ENCODE assay signal across 13 mouse cellular contexts in genomic region chr14:98431959-98432358, GRCm38 (mm10).
A peak's percentile ranks its signal among the peaks of the same experiment; 100 is the strongest.
DNase-seq lines count a peak whose midpoint lies in the region; ATAC-seq and TF ChIP-seq lines count a peak whose summit lies in the region.
"Had no signal": no experiment of that assay in that cellular context is flagged by ENCODE, and none has a peak within 500 bp of the region (broad histone marks: within the 10 kb centered on the region; RNA-seq: fewer than 3 reads in every experiment).

No protein-coding gene starts in this region.

- no peaks in the 10 kb centered on the region for H3K9me3 ChIP-seq in kidney, postnatal 0 days (replicated peaks; ENCODE audit: low read length)
- H3K9me3 ChIP-seq in neural tube, embryonic 11.5 days (ENCODE audit: control insufficient read depth, low read length), result no peaks in the 10 kb centered on the region
- no peaks in the 10 kb centered on the region for H3K9me3 ChIP-seq in forebrain, embryonic 16.5 days (ENCODE audit: control insufficient read depth, low read length)
- H3K9me3 ChIP-seq: liver, embryonic 15.5 days; neural tube, embryonic 13.5 days had no signal

- no peaks in the 10 kb centered on the region for H3K4me1 ChIP-seq in kidney, postnatal 0 days (replicated peaks; ENCODE audit: insufficient read depth, low read length)
- no peaks in the 10 kb centered on the region for H3K4me1 ChIP-seq in kidney, adult 2 months (ENCODE audit: control insufficient read depth, insufficient read depth, low read length)
- no peaks in the 10 kb centered on the region for H3K4me1 ChIP-seq in neural tube, embryonic 11.5 days (ENCODE audit: control insufficient read depth, insufficient read depth, low read length)
- H3K4me1 ChIP-seq in forebrain, embryonic 16.5 days (replicated peaks; ENCODE audit: control insufficient read depth, insufficient read depth, low read length), result no peaks in the 10 kb centered on the region
- H3K4me1 ChIP-seq: liver, embryonic 15.5 days had no signal

- H3K4me2 ChIP-seq in kidney, postnatal 0 days (ENCODE audit: low read length), result no peak overlapping the region
- H3K4me2 ChIP-seq in neural tube, embryonic 11.5 days (ENCODE audit: low read depth), result no peak overlapping the region
- H3K4me2 ChIP-seq in forebrain, embryonic 16.5 days (ENCODE audit: low read length), result no peak overlapping the region
- H3K4me2 ChIP-seq: liver, embryonic 15.5 days; neural tube, embryonic 13.5 days had no signal

- peak; percentile 9 for DNase-seq in kidney, postnatal 0 days (ENCODE audit: low spot score)
- no peak for DNase-seq in kidney, adult 2 months
- peak; percentile 11 for DNase-seq in neural tube, embryonic 11.5 days (ENCODE audit: low spot score)
- DNase-seq in neural tube, embryonic 10.5 days (ENCODE audit: extremely low spot score, low spot score), result no peak
- DNase-seq in heart, postnatal 4 days, result peak; percentile 33
- DNase-seq in frontal cortex, adult 2 months (ENCODE audit: extremely low spot score in 1 of 2, low spot score in 1 of 2), result no peak
- DNase-seq: cerebellum, postnatal 10 days; kidney, adult 8-10 months; left cerebral cortex, postnatal 4 days had no signal

- TF ChIP-seq POLR2A in kidney, adult 2 months (IDR thresholded peaks at IDR 0.05; ENCODE audit: low read depth, low read length), result no peak

- no peak overlapping the region for H3K27ac ChIP-seq in kidney, postnatal 0 days
- H3K27ac ChIP-seq in kidney, adult 2 months (ENCODE audit: insufficient read depth, low read depth, low read length), result no peak overlapping the region
- no peak overlapping the region for H3K27ac ChIP-seq in neural tube, embryonic 11.5 days (ENCODE audit: low read depth, low read length)
- no peak overlapping the region for H3K27ac ChIP-seq in forebrain, embryonic 16.5 days (ENCODE audit: low read length)
- H3K27ac ChIP-seq: liver, embryonic 15.5 days; neural tube, embryonic 13.5 days had no signal

- H3K9ac ChIP-seq in kidney, postnatal 0 days (ENCODE audit: low read depth, low read length), result no peak overlapping the region
- no peak overlapping the region for H3K9ac ChIP-seq in neural tube, embryonic 11.5 days (ENCODE audit: low read length)
- no peak overlapping the region for H3K9ac ChIP-seq in forebrain, embryonic 16.5 days (replicated peaks; ENCODE audit: low read depth, low read length)
- H3K9ac ChIP-seq: liver, embryonic 15.5 days; neural tube, embryonic 13.5 days had no signal

- WGBS in kidney, postnatal 0 days, result 55% methylated on average over 11 of the region's 11 CpGs
- WGBS in kidney, adult 2 months, result 49% methylated on average over 11 of the region's 11 CpGs
- 53% methylated on average over 11 of the region's 11 CpGs for WGBS in neural tube, embryonic 11.5 days
- 65% methylated on average over 11 of the region's 11 CpGs for WGBS in forebrain, embryonic 16.5 days

- TF ChIP-seq CTCF in kidney, postnatal 0 days (IDR thresholded peaks at IDR 0.05; ENCODE audit: low read depth), result no peak
- TF ChIP-seq CTCF in kidney, adult 2 months (conservative IDR thresholded peaks at IDR 0.05; ENCODE audit: insufficient read depth, insufficient read length, low read depth, low read length), result no peak

- no peak for ATAC-seq in kidney, postnatal 0 days (replicated peaks; ENCODE audit: low FRiP score, low read depth)
- no peak for ATAC-seq in neural tube, embryonic 11.5 days (ENCODE audit: insufficient read depth, low FRiP score, low TSS enrichment)
- ATAC-seq in forebrain, embryonic 16.5 days, result no peak

- no peaks in the 10 kb centered on the region for H3K27me3 ChIP-seq in kidney, postnatal 0 days (ENCODE audit: insufficient read depth, low read length)
- no peaks in the 10 kb centered on the region for H3K27me3 ChIP-seq in kidney, adult 2 months (replicated peaks; ENCODE audit: control insufficient read depth, insufficient read depth, low read length)
- no peaks in the 10 kb centered on the region for H3K27me3 ChIP-seq in neural tube, embryonic 11.5 days (ENCODE audit: control insufficient read depth, insufficient read depth, low read length)
- H3K27me3 ChIP-seq in forebrain, embryonic 16.5 days (replicated peaks; ENCODE audit: control insufficient read depth, insufficient read depth, low read length), result no peaks in the 10 kb centered on the region
- H3K27me3 ChIP-seq: CH12.LX; liver, embryonic 15.5 days; neural tube, embryonic 13.5 days had no signal

- no peaks in the 10 kb centered on the region for H3K36me3 ChIP-seq in kidney, postnatal 0 days (ENCODE audit: insufficient read depth, low read length)
- no peaks in the 10 kb centered on the region for H3K36me3 ChIP-seq in kidney, adult 2 months (ENCODE audit: control insufficient read depth, insufficient read depth, low read length)
- no peaks in the 10 kb centered on the region for H3K36me3 ChIP-seq in neural tube, embryonic 11.5 days (ENCODE audit: control insufficient read depth, insufficient read depth, low read length)
- H3K36me3 ChIP-seq in forebrain, embryonic 16.5 days (ENCODE audit: control insufficient read depth, insufficient read depth), result no peaks in the 10 kb centered on the region
- H3K36me3 ChIP-seq: liver, embryonic 15.5 days; neural tube, embryonic 13.5 days had no signal

- H3K4me3 ChIP-seq in kidney, postnatal 0 days (replicated peaks; ENCODE audit: low read depth, low read length), result no peak overlapping the region
- H3K4me3 ChIP-seq in kidney, adult 2 months (ENCODE audit: insufficient read depth, low read depth, low read length), result no peak overlapping the region
- H3K4me3 ChIP-seq in neural tube, embryonic 11.5 days (ENCODE audit: low read depth, low read length), result no peak overlapping the region
- no peak overlapping the region for H3K4me3 ChIP-seq in forebrain, embryonic 16.5 days (replicated peaks; ENCODE audit: low read length)
- H3K4me3 ChIP-seq: liver, embryonic 15.5 days; neural tube, embryonic 13.5 days had no signal

Comparison
In these comparisons a context has a peak if more than half of its experiments do, and no peak if none do; other contexts are left out.
1. DNase-seq: peak in kidney, postnatal 0 days (single experiment), neural tube, embryonic 11.5 days (single experiment) and heart, postnatal 4 days (single experiment); none in kidney, adult 2 months (single experiment), neural tube, embryonic 10.5 days (single experiment) and frontal cortex, adult 2 months (0 of 2).